Mouse (Mus musculus): ENCODE results near the gene Cnih3. TPM values are rescaled to one million over a fixed set of nuclear protein-coding genes. Genes with fewer than 3 reads are reported as not detected.

Gene Cnih3
- polyA plus RNA-seq, 1 experiment from 2014 or later: 0.18 TPM

DNA sequence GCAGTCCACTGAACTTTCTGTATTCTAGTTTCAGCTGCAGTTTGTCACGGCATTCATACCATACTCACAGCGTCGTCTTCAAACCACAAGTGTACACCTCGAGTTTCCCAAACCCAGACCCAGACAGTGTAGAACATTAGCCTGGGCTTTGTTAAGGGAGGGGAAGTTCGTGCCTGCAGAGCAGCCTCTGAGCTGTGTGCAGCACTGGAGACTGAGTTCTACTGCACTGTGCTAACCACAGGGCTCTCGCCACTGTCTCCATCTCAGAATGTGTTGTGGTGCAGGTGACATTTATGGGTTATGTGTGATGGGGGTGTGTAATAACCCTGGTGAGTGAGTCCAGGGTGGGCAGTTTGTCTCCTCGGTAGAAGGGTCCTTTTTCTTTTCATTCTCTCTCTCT lies 104.5 kb downstream of the Cnih3 start:
- 83% methylated on average over 7 of the region's 7 CpGs for WGBS
- ATAC-seq (ENCODE audit: insufficient number of reproducible peaks, insufficient read depth, low FRiP score, low read depth): no peak
- Histone ChIP-seq H3K27ac (replicated peaks in 1 of 2; ENCODE audit: control insufficient read depth in 1 of 2, insufficient read depth in 1 of 2, low read depth in 2 of 2, low read length in 2 of 2) (no peak overlapping the region), H3K9ac (ENCODE audit: low read length) (no peak overlapping the region), H3K4me3 (ENCODE audit: control insufficient read depth in 1 of 2, insufficient read depth in 1 of 2, low read depth in 1 of 2, low read length in 2 of 2) (no peak overlapping the region), H3K36me3 (ENCODE audit: control insufficient read depth, insufficient read depth, low read length) (no peaks in the 10 kb centered on the region), H3K4me2 (ENCODE audit: low read length) (no peak overlapping the region), H3K4me1 (ENCODE audit: control insufficient read depth in 2 of 2, insufficient read depth in 2 of 2, low read length in 2 of 2) (peaks cover 0 to 2% of the 10 kb centered on the region in 2 experiments; a peak in 2 of 4 replicates), H3K27me3 (ENCODE audit: control insufficient read depth, insufficient read depth, low read length) (no peaks in the 10 kb centered on the region), H3K9me3 (ENCODE audit: control insufficient read depth, low read length) (no peaks in the 10 kb centered on the region)

DNA sequence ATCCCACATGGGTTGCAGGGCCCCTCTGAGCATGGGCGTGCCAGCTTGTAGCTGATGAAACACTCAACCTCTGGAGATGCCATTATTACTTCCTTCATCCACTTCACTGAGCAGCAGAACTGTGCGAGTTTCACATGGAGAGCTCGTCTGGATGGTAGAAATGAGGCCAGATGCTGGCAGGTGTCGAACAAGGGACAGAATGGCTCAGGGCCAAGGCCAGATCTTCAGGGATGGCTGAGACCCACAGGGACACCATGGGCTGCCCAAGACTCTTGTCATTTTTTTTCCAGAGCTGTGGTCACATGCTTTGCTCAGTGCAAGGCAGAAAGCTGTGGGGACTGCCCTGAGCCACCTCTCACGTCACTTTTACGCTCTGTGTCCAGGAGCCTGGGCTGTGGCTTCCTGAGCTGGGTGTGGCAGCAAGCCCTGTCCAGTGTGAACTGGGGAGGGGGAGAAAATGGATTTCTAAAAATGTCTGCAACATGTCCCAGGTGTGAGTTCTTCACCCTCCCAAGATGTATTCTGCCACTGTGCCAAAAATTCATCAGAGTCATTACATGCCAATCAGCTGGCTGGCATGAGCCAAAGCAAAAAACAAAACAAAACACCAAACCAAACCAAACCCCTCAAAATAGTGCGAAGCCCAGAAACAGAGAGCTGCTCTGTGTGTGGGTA lies 107.1 kb downstream of the Cnih3 start:
- Histone ChIP-seq H3K9me3 (ENCODE audit: control insufficient read depth, low read length) (no peaks in the 10 kb centered on the region), H3K4me3 (ENCODE audit: control insufficient read depth in 1 of 2, insufficient read depth in 1 of 2, low read depth in 1 of 2, low read length in 2 of 2) (no peak overlapping the region), H3K4me2 (ENCODE audit: low read length) (no peak overlapping the region), H3K4me1 (ENCODE audit: control insufficient read depth in 2 of 2, insufficient read depth in 2 of 2, low read length in 2 of 2) (peaks cover 0 to 2% of the 10 kb centered on the region in 2 experiments; a peak in 3 of 4 replicates), H3K36me3 (ENCODE audit: control insufficient read depth, insufficient read depth, low read length) (no peaks in the 10 kb centered on the region), H3K9ac (ENCODE audit: low read length) (no peak overlapping the region), H3K27ac (replicated peaks in 1 of 2; ENCODE audit: control insufficient read depth in 1 of 2, insufficient read depth in 1 of 2, low read depth in 2 of 2, low read length in 2 of 2) (no peak overlapping the region), H3K27me3 (ENCODE audit: control insufficient read depth, insufficient read depth, low read length) (no peaks in the 10 kb centered on the region)
- no peak for ATAC-seq (ENCODE audit: insufficient number of reproducible peaks, insufficient read depth, low FRiP score, low read depth)
- WGBS: 77% methylated on average over 7 of the region's 7 CpGs

DNA sequence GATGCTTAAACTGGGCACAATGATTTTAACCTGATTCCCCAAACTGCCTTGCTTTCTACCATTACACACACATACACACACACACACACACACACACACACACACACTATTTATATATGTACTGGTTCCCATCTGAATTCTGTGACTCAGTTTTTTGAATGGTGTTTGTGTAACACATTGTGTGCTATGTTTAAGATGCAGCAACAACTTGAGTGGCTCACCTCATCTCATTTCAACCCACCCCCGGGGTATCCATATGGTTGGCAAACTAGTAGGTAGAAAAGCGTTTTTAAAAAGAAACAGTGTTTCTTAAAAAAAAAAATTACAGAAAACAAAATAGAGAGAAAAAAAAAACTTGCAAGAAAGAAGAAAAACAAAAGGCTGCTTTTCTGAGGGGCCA lies 107.9 kb downstream of the Cnih3 start:
- Histone ChIP-seq H3K4me3 (ENCODE audit: control insufficient read depth in 1 of 2, insufficient read depth in 1 of 2, low read depth in 1 of 2, low read length in 2 of 2) (no peak overlapping the region), H3K4me2 (ENCODE audit: low read length) (no peak overlapping the region), H3K4me1 (ENCODE audit: control insufficient read depth in 2 of 2, insufficient read depth in 2 of 2, low read length in 2 of 2) (peaks cover 0 to 2% of the 10 kb centered on the region in 2 experiments; a peak in 3 of 4 replicates), H3K27me3 (ENCODE audit: control insufficient read depth, insufficient read depth, low read length) (no peaks in the 10 kb centered on the region), H3K27ac (replicated peaks in 1 of 2; ENCODE audit: control insufficient read depth in 1 of 2, insufficient read depth in 1 of 2, low read depth in 2 of 2, low read length in 2 of 2) (no peak overlapping the region), H3K36me3 (ENCODE audit: control insufficient read depth, insufficient read depth, low read length) (no peaks in the 10 kb centered on the region), H3K9ac (ENCODE audit: low read length) (no peak overlapping the region), H3K9me3 (ENCODE audit: control insufficient read depth, low read length) (no peaks in the 10 kb centered on the region)
- ATAC-seq (ENCODE audit: insufficient number of reproducible peaks, insufficient read depth, low FRiP score, low read depth): no peak
- 75% methylated on average over 2 of the region's 2 CpGs for WGBS

DNA sequence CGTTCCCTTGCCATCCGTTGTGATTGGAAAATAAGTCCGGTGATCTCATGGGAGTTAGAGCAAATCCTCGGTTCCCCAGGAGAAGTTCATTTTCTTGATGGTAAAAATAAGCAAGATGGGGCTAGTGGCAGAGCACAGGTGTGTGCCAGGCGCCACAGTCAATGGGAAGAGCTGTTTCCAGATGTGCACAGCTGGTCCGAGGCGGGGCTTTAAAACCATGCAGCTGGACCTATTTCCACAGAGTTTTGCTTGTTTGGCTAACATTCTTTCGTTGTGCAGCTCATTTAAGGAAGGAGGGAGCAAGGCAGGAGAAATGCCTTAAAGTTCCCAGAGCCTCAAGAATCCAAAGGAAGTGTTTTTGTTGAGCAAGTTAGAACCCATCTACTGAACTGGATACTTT lies 109.1 kb downstream of the Cnih3 start:
- 83% methylated on average over 8 of the region's 8 CpGs for WGBS
- ATAC-seq (ENCODE audit: insufficient number of reproducible peaks, insufficient read depth, low FRiP score, low read depth): no peak
- no peak overlapping the region for H3K4me2 ChIP-seq (ENCODE audit: low read length)
- no peaks in the 10 kb centered on the region for H3K9me3 ChIP-seq (ENCODE audit: control insufficient read depth, low read length)
- H3K4me1 ChIP-seq (ENCODE audit: control insufficient read depth in 2 of 2, insufficient read depth in 2 of 2, low read length in 2 of 2): peaks cover 4 to 6% of the 10 kb centered on the region in 2 experiments
- H3K4me3 ChIP-seq (ENCODE audit: control insufficient read depth in 1 of 2, insufficient read depth in 1 of 2, low read depth in 1 of 2, low read length in 2 of 2): no peak overlapping the region
- no peaks in the 10 kb centered on the region for H3K36me3 ChIP-seq (ENCODE audit: control insufficient read depth, insufficient read depth, low read length)
- H3K9ac ChIP-seq (ENCODE audit: low read length): no peak overlapping the region
- H3K27ac ChIP-seq (replicated peaks in 1 of 2; ENCODE audit: control insufficient read depth in 1 of 2, insufficient read depth in 1 of 2, low read depth in 2 of 2, low read length in 2 of 2): no peak overlapping the region
- H3K27me3 ChIP-seq (ENCODE audit: control insufficient read depth, insufficient read depth, low read length): no peaks in the 10 kb centered on the region

DNA sequence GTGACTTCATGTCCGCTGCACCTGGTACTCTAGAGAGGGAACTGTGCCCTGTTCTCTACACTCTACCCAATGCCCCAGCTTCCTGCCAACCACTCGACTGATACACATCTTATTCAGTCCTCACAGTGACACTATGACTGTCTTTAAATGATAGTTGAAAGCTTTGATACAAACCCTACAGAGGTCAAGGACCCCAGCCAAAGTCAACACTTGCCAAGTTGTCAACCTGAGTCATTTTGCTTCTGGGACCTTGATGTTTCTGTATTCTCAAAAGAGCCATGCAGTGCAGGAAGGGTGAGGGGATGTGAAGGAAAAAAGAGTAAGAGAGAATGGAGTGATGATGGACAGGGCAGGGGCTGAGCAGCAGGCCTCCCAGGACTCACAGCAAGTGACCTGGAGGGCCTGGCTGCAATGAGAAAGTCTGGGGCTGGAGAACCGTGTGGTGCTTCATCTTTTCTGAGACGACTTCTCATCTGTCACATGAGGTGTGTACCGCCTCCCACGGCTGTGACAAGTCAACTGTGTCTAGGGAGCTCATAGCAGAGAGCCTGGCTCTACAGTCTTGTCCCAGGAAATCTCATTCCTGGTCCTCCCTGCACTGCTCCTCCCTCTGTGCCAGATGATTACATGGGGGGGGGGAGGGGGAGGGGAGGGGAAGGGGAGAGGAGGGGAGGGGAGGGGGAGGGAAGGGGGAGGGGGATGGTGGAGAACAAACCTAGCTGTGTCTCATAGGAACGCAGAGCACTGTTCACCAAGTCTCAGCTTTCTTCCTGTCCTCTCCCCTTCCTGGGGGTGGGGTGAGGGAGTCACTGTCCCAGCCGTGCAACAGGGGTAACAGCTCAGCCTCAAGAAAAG lies 109.8 kb downstream of the Cnih3 start:
- Histone ChIP-seq H3K27ac (replicated peaks in 1 of 2; ENCODE audit: control insufficient read depth in 1 of 2, insufficient read depth in 1 of 2, low read depth in 2 of 2, low read length in 2 of 2) (no peak overlapping the region), H3K36me3 (ENCODE audit: control insufficient read depth, insufficient read depth, low read length) (no peaks in the 10 kb centered on the region), H3K9me3 (ENCODE audit: control insufficient read depth, low read length) (no peaks in the 10 kb centered on the region), H3K4me2 (ENCODE audit: low read length) (no peak overlapping the region), H3K27me3 (ENCODE audit: control insufficient read depth, insufficient read depth, low read length) (no peaks in the 10 kb centered on the region), H3K4me3 (ENCODE audit: control insufficient read depth in 1 of 2, insufficient read depth in 1 of 2, low read depth in 1 of 2, low read length in 2 of 2) (no peak overlapping the region), H3K9ac (ENCODE audit: low read length) (no peak overlapping the region), H3K4me1 (ENCODE audit: control insufficient read depth in 2 of 2, insufficient read depth in 2 of 2, low read length in 2 of 2) (peaks cover 12 to 14% of the 10 kb centered on the region in 2 experiments)
- no peak for ATAC-seq (ENCODE audit: insufficient number of reproducible peaks, insufficient read depth, low FRiP score, low read depth)
- WGBS: 63% methylated on average over 8 of the region's 8 CpGs

DNA sequence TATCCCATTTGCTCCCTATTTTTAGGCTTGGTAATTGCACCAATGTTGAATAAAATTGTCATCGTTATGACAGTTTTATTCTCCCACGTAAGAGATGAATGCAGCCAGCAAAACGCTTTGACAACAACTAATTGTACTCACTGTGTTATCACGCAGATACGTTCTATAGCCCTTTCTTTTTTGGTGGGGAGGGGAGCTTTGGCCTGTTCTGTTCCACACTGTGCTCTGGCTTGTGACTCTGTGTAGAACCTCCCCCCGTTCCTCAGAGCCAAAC lies 110.4 kb downstream of the Cnih3 start:
- no peak for ATAC-seq (ENCODE audit: insufficient number of reproducible peaks, insufficient read depth, low FRiP score, low read depth)
- H3K4me3 ChIP-seq (ENCODE audit: control insufficient read depth in 1 of 2, insufficient read depth in 1 of 2, low read depth in 1 of 2, low read length in 2 of 2): no peak overlapping the region
- H3K27me3 ChIP-seq (ENCODE audit: control insufficient read depth, insufficient read depth, low read length): no peaks in the 10 kb centered on the region
- H3K9me3 ChIP-seq (ENCODE audit: control insufficient read depth, low read length): no peaks in the 10 kb centered on the region
- WGBS: 84% methylated on average over 6 of the region's 6 CpGs
- H3K36me3 ChIP-seq (ENCODE audit: control insufficient read depth, insufficient read depth, low read length): no peaks in the 10 kb centered on the region
- no peak overlapping the region for H3K4me2 ChIP-seq (ENCODE audit: low read length)
- peaks cover 14 to 17% of the 10 kb centered on the region in 2 experiments for H3K4me1 ChIP-seq (ENCODE audit: control insufficient read depth in 2 of 2, insufficient read depth in 2 of 2, low read length in 2 of 2)
- H3K9ac ChIP-seq (ENCODE audit: low read length): no peak overlapping the region
- no peak overlapping the region for H3K27ac ChIP-seq (replicated peaks in 1 of 2; ENCODE audit: control insufficient read depth in 1 of 2, insufficient read depth in 1 of 2, low read depth in 2 of 2, low read length in 2 of 2)

DNA sequence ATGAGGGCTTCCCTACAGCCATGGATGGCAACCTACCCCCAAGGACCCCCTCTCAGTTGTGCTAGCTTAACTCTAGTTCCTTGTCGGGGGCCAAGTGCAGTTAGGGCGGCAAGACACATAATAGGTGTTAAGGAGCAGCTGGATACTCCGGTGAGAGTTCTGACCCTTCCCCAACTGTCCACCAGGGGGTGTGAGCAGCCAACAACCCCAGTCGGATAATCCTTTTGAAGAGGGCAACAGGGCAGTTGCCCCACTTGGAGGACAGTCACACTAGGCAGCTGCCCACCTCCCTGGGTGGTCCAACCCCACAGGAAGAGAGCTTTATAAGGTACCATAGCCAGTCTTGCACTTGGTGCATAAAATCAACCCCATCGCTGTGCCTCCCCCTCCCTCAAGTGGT lies 112.6 kb downstream of the Cnih3 start:
- 40% methylated on average over 5 of the region's 5 CpGs for WGBS
- Histone ChIP-seq H3K4me1 (ENCODE audit: control insufficient read depth in 2 of 2, insufficient read depth in 2 of 2, low read length in 2 of 2) (peaks cover 14 to 17% of the 10 kb centered on the region in 2 experiments), H3K9ac (ENCODE audit: low read length) (no peak overlapping the region), H3K4me3 (ENCODE audit: control insufficient read depth in 1 of 2, insufficient read depth in 1 of 2, low read depth in 1 of 2, low read length in 2 of 2) (no peak overlapping the region), H3K27me3 (ENCODE audit: control insufficient read depth, insufficient read depth, low read length) (no peaks in the 10 kb centered on the region), H3K36me3 (ENCODE audit: control insufficient read depth, insufficient read depth, low read length) (no peaks in the 10 kb centered on the region), H3K4me2 (ENCODE audit: low read length) (no peak overlapping the region), H3K9me3 (ENCODE audit: control insufficient read depth, low read length) (no peaks in the 10 kb centered on the region), H3K27ac (replicated peaks in 1 of 2; ENCODE audit: control insufficient read depth in 1 of 2, insufficient read depth in 1 of 2, low read depth in 2 of 2, low read length in 2 of 2) (no peak overlapping the region)
- ATAC-seq (ENCODE audit: insufficient number of reproducible peaks, insufficient read depth, low FRiP score, low read depth): no peak
